Mouse (Mus musculus): ENCODE data around the gene Dmc1.

GRCm38 (mm10) chr15:79519400-79520220 lies 85.3 kb downstream of the Dmc1 start:
- TF ChIP-seq CTCF (IDR thresholded peaks at IDR 0.05) (no peak), EP300 (IDR thresholded peaks at IDR 0.05) (no peak)
